Mouse (Mus musculus) Patski (cell line): Measurements from ENCODE around the gene Lrrc8b. TPM values are rescaled to one million over a fixed set of nuclear protein-coding genes. Genes with fewer than 3 reads are reported as not detected.

Source experiments
- ATAC-seq: fragments of 100-300 bp; one replicate; pipeline ENCODE4 v1.8.0; 2021
- CTCF ChIA-PET: fragments of 350-600 bp; sonication (Branson Sonifier 250); formaldehyde crosslinking; loops from one replicate; lab custom pipeline; 2022; ENCODE audit warnings: inconsistent platforms; lab: Charles Lee
- POLR2A ChIA-PET: fragments of 350-600 bp; sonication (Branson Sonifier 250); formaldehyde crosslinking; loops from one replicate; lab custom pipeline; 2022; ENCODE audit warnings: antibody characterized with exemption, inconsistent platforms; lab: Charles Lee
- DNase-seq: peaks from one replicate; pipeline ENCODE4 v3.0.0-alpha.2; 2011; ENCODE audit warnings: low read depth, low spot score
- H3K27me3 ChIP-seq: fragments of 371-371 bp; one replicate; pipeline ENCODE4 v1.5.1; 2021
- CTCF ChIP-seq: fragments of 100-300 bp; IDR thresholded peaks from one replicate; pipeline ENCODE4 v1.5.1; 2021
- in situ Hi-C: fragments of 300-500 bp; cut with MboI; formaldehyde crosslinking; loops from 3 replicates; pipeline ENCODE4 v1.11.1; 2018; ENCODE audit warnings: low pct_unique_long_range_greater_than_20kb, mixed read lengths
- polyA plus RNA-seq: library from polyadenylated mRNA; unstranded; gene quantifications from one replicate; pipeline ENCODE4 v1.2.3, GENCODE M21; 2021

The Lrrc8b gene
- 9.9 TPM for polyA plus RNA-seq

GRCm38 (mm10) chr5:105415198-105415791 is at the start of gene Lrrc8b:
Gene Lrrc8b (plus strand): TSS chr5:105415775.
- peak; percentile 98 for ATAC-seq
- ChIA-PET POLR2A (interaction anchor here (0.9 kb wide), 1 partner anchor 8 kb away, joined by 3 read pairs; no protein-coding TSS in a partner anchor), CTCF (interaction anchor here (1.0 to 3.0 kb wide), 4 partner anchors 10 to 223 kb away, joined by 3 to 22 read pairs (median 6); no protein-coding TSS in a partner anchor)
- DNase-seq = peak; percentile 81
- in situ Hi-C loops = no loop called here
- H3K27me3 ChIP-seq = no peaks in the 10 kb centered on the region
- TF ChIP-seq CTCF = peak; percentile 47

GRCm38 (mm10) chr5:105381482-105381881 is 34.1 kb upstream of the Lrrc8b start:
- TF ChIP-seq CTCF = no peak
- DNase-seq = no peak
- no peak for ATAC-seq
- POLR2A ChIA-PET = no interaction called here
- no peaks in the 10 kb centered on the region for H3K27me3 ChIP-seq
- in situ Hi-C loops = no loop called here
- CTCF ChIA-PET = no interaction called here

DNA sequence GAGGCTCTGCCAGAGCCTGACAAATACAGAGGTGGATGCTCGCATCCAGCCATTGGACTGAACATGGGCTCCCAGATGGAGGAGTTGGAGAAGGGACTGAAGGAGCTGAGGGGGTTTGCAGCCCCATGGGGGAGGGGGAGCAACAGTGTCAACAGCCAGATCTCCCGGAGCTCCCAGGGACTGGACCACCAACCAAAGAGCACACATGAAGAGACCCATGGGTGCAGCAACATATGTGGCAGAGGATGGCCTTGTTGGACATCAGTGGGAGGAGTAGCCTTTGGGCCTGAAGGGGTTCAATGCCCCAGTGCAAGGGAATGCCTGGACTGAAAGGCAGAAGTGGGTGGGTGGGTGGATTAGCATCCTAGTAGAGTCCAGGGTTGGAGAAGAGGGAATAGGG is 25.2 kb upstream of the Lrrc8b start:
- ChIA-PET CTCF (interaction anchor here (1.2 kb wide), 1 partner anchor 15 kb away, joined by 3 read pairs; no protein-coding TSS in a partner anchor), POLR2A (no interaction called here)
- TF ChIP-seq CTCF = no peak
- DNase-seq = no peak
- in situ Hi-C loops = no loop called here
- H3K27me3 ChIP-seq = no peaks in the 10 kb centered on the region
- no peak for ATAC-seq

DNA sequence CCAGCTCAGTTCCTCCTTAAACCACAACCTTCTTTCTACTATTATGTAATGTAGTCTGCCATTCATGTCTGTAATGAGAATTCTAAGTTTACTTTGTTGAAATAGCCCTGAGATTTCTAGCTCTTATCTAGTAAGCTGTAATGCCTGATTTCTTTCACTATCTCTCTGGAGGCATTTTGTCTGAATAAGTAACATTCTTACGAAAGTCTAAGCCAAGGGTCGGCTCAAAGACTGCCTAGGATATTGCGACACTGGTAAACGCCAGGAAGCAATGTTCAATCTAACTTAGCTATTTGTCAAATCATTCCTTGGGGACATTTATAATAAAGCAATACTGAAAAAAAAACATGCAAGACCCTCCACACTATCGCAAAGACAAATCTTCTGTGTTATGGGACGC is 21.8 kb upstream of the Lrrc8b start:
- ChIA-PET POLR2A (no interaction called here), CTCF (no interaction called here)
- DNase-seq (no peak), ATAC-seq (no peak)
- TF ChIP-seq CTCF = no peak
- in situ Hi-C loops = no loop called here
- peaks cover 3% of the 10 kb centered on the region for H3K27me3 ChIP-seq

GRCm38 (mm10) chr5:105395188-105395587 is 20.4 kb upstream of the Lrrc8b start:
- in situ Hi-C loops = no loop called here
- ChIA-PET POLR2A (no interaction called here), CTCF (interaction anchor here (1.5 kb wide), 1 partner anchor 10 kb away, joined by 4 read pairs; no protein-coding TSS in a partner anchor)
- TF ChIP-seq CTCF = no peak
- peaks cover 3% of the 10 kb centered on the region for H3K27me3 ChIP-seq
- DNase-seq (no peak), ATAC-seq (no peak)

DNA sequence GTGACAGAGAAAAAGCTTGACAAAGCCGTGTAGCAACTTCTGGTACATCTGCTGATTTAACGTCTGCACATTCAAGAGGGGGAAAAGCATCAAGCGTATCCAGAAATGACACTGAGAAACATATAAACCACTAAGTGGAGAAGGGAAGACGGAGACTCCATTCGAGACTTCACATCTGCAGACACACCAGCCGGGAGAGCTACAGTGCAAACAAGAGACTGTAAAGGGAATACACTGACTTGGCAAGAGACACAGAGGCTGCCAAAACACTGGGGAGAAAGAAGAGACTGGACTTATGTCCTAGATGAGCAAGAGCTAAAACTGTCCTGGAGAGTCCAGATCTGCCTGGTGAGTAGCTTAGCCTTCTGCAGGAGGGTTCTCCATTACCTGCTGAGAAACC is 16.6 kb upstream of the Lrrc8b start:
- no peak for ATAC-seq
- TF ChIP-seq CTCF = no peak
- no peak for DNase-seq
- POLR2A ChIA-PET = no interaction called here
- CTCF ChIA-PET = interaction anchor here (0.9 to 2.2 kb wide), 6 partner anchors 14 to 479 kb away, joined by 3 to 10 read pairs (median 6); no protein-coding TSS in a partner anchor
- in situ Hi-C loops = no loop called here
- H3K27me3 ChIP-seq = peaks cover 3% of the 10 kb centered on the region

GRCm38 (mm10) chr5:105399631-105400423 is 15.7 kb upstream of the Lrrc8b start:
- ATAC-seq (peak; percentile 87), DNase-seq (peak; percentile 44)
- in situ Hi-C loops = loop anchor here (10.0 kb wide), 1 partner anchor 285 kb away; no protein-coding TSS in a partner anchor
- TF ChIP-seq CTCF = peak; percentile 87
- CTCF ChIA-PET = interaction anchor here (0.7 to 2.9 kb wide), 17 partner anchors 9 to 1041 kb away, joined by 3 to 12 read pairs (median 4); partner anchors contain the start of gene Lrrc8b
- peaks cover 3% of the 10 kb centered on the region for H3K27me3 ChIP-seq
- POLR2A ChIA-PET = no interaction called here

DNA sequence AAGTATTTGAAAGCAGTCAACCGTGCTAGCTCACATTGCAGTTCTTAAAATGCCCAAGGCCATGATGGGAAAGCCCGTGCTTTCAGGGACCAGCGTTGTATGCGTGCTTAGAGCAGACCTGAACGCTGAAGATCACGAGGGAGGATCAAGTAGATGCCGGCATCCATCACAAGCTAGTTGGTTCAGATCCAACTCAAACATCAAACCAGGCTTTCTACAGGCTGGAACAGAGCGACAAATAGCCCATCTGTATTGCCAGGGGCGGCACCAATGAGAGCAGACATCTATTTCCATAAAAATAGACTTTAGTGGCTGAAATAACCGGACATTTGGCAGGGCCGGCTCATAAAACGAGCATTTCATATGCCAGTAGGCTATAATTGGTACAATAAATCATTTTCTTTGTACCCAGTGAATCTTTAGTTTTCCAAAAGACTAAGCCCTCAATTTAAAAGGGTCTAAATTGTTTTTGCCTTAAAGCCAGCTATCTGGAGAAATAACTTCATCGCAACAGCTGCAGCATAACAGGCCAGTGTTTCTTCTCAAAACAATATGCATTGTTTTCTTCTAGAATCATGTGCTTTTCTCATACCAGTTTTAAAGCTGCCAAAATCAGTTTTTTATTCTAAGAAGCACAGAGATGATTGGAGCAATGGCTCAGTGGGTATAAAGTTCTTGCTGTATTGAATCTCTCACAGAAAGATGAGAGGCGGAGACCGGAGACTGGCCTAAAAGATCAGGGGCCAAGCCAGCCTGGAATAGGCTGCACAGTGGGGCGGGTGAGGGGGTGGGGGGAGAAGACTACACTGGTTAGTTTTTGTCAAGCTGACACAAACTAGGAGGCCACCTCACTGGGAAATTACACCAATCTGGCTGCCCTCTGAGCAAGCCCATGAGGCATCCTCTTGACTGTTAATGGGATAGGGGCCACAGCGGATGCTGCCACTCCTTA is 14.9 kb upstream of the Lrrc8b start:
- ChIA-PET CTCF (interaction anchor here (0.7 to 2.9 kb wide), 15 partner anchors 8 to 1042 kb away, joined by 3 to 12 read pairs (median 4); partner anchors contain the start of gene Lrrc8b), POLR2A (interaction anchor here (1.1 kb wide), 1 partner anchor 118 kb away, joined by 3 read pairs; the partner anchor contains the start of gene Lrrc8c)
- peaks cover 3% of the 10 kb centered on the region for H3K27me3 ChIP-seq
- in situ Hi-C loops = loop anchor here (10.0 kb wide), 1 partner anchor 284 kb away; no protein-coding TSS in a partner anchor
- no peak for TF ChIP-seq CTCF
- ATAC-seq (peak; percentile 75), DNase-seq (peak; percentile 59)

- in situ Hi-C loops = loop anchor here (10.0 kb wide), 1 partner anchor 283 kb away; no protein-coding TSS in a partner anchor
- no peak for TF ChIP-seq CTCF
- ChIA-PET CTCF (interaction anchor here (0.6 to 2.9 kb wide), 5 partner anchors 14 to 467 kb away, joined by 3 to 12 read pairs (median 4); partner anchors contain the start of gene Lrrc8b), POLR2A (interaction anchor here (1.1 kb wide), 1 partner anchor 117 kb away, joined by 3 read pairs; the partner anchor contains the start of gene Lrrc8c)
- no peak for ATAC-seq
- DNase-seq = no peak
- peaks cover 3% of the 10 kb centered on the region for H3K27me3 ChIP-seq
These were observed 14.0 kb upstream of the Lrrc8b start for GRCm38 (mm10) chr5:105401536-105401935.
